In the genomic region with DNA sequence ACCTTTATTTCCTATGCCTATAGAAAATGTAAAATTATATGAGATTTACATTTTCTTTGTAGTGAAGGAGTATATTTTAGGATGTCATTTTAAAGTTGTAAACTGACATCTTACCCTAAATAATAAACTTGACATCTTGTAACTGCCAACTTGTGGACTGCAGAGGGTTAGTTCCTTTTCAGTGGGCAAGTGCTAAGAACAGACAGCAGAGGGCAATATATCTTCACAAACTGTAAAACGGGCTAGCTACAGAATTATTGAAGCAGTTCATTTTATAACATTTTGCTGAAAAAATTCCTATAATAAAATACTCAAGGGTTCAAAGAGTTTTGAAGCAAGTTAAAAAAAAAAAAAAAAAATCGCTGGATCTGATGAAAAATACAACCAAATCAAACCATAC, we compare ENCODE assay signal across 10 mouse cellular contexts. TPM values are rescaled to one million over a fixed set of nuclear protein-coding genes. Genes with fewer than 3 reads are reported as not detected.
DNase-seq lines count a peak whose midpoint lies in the region; ATAC-seq and TF ChIP-seq lines count a peak whose summit lies in the region.
"Had no signal": no experiment of that assay in that cellular context is flagged by ENCODE, and none has a peak within 500 bp of the region (broad histone marks: within the 10 kb centered on the region; RNA-seq: fewer than 3 reads in every experiment).

No protein-coding gene starts in this region.

- no peak for DNase-seq in cerebellum, postnatal 4 days (ENCODE audit: low spot score in 2 of 2)
- peak; percentile 21 for DNase-seq in kidney, adult 9 months
- DNase-seq in kidney, adult 18-20 months, result no peak
- peak; percentile 73 for DNase-seq in NIH3T3 (ENCODE audit: low read depth)
- peak; percentile 69 for DNase-seq in lung, postnatal 0 days (ENCODE audit: low spot score)
- no peak for DNase-seq in spleen, adult 18-20 months
- DNase-seq: gastrocnemius, postnatal 10 days; layer of hippocampus, adult 9-11 months had no signal

- H3K4me1 ChIP-seq in lung, postnatal 0 days (ENCODE audit: insufficient read depth, low read depth, low read length), result no peaks in the 10 kb centered on the region
- no peaks in the 10 kb centered on the region for H3K4me1 ChIP-seq in kidney, embryonic 14.5 days (ENCODE audit: control insufficient read depth, insufficient read depth, low read length)

- 50% methylated on average over 2 of the region's 2 CpGs for WGBS in lung, postnatal 0 days
- WGBS in kidney, embryonic 14.5 days, result 54% methylated on average over 2 of the region's 2 CpGs

- H3K27me3 ChIP-seq in lung, postnatal 0 days (replicated peaks; ENCODE audit: insufficient read depth, low read length), result no peaks in the 10 kb centered on the region
- no peaks in the 10 kb centered on the region for H3K27me3 ChIP-seq in kidney, embryonic 14.5 days (ENCODE audit: control insufficient read depth, insufficient read depth, low read length)

- no peak overlapping the region for H3K4me3 ChIP-seq in lung, postnatal 0 days (ENCODE audit: low read depth, low read length)
- H3K4me3 ChIP-seq in kidney, embryonic 14.5 days (ENCODE audit: low read length), result no peak overlapping the region

- no peaks in the 10 kb centered on the region for H3K9me3 ChIP-seq in lung, postnatal 0 days (ENCODE audit: low read length)
- H3K9me3 ChIP-seq in kidney, embryonic 14.5 days (ENCODE audit: control insufficient read depth, low read length), result no peaks in the 10 kb centered on the region

- TF ChIP-seq EP300 in lung, postnatal 0 days (IDR thresholded peaks at IDR 0.05), result no peak

- peak; percentile 58; the same call in 1 of the 2 replicates for ATAC-seq in cerebellum, adult (ENCODE audit: insufficient number of reproducible peaks, low FRiP score, low TSS enrichment)
- ATAC-seq in lung, postnatal 0 days, result no peak
- no peak for ATAC-seq in kidney, embryonic 14.5 days (ENCODE audit: low FRiP score, low TSS enrichment)

- TF ChIP-seq CTCF in lung, postnatal 0 days (IDR thresholded peaks at IDR 0.05), result peak; percentile 70

- no peak overlapping the region for H3K9ac ChIP-seq in lung, postnatal 0 days (replicated peaks; ENCODE audit: low read depth)
- H3K9ac ChIP-seq in kidney, embryonic 14.5 days (ENCODE audit: low read depth, low read length), result no peak overlapping the region

- no peak overlapping the region for H3K27ac ChIP-seq in lung, postnatal 0 days (ENCODE audit: low read length)
- H3K27ac ChIP-seq in kidney, embryonic 14.5 days (ENCODE audit: low read depth, low read length), result no peak overlapping the region

- no peak overlapping the region for H3K4me2 ChIP-seq in lung, postnatal 0 days (replicated peaks; ENCODE audit: low read depth, low read length)
- no peak overlapping the region for H3K4me2 ChIP-seq in kidney, embryonic 14.5 days (replicated peaks; ENCODE audit: low read depth, low read length)

- peaks cover 13% of the 10 kb centered on the region; the same call in 1 of the 2 replicates for H3K36me3 ChIP-seq in lung, postnatal 0 days (ENCODE audit: insufficient read depth, low read length)
- peaks cover 42% of the 10 kb centered on the region for H3K36me3 ChIP-seq in kidney, embryonic 14.5 days (ENCODE audit: control insufficient read depth, insufficient read depth, low read length)

RNA-seq across cellular contexts. Expression of gene Mbd5, which starts 40.4 kb away (rescaled TPM):
- 11.4 and 12.7 TPM in 2 replicates for polyA plus RNA-seq in lung, postnatal 0 days (2015; fragmentation: Nextera tagmentation; extraction: Ambion mirVana)
- 25.1 and 34.2 TPM in 2 replicates for polyA plus RNA-seq in kidney, embryonic 14.5 days (2014; fragmentation: Nextera tagmentation; extraction: Ambion mirVana)

RNA-seq across cellular contexts. Expression of gene Orc4, which starts 41.2 kb away (rescaled TPM):
- polyA plus RNA-seq in lung, postnatal 0 days (2015; fragmentation: Nextera tagmentation; extraction: Ambion mirVana), result 49.2 and 55.2 TPM in 2 replicates
- polyA plus RNA-seq in kidney, embryonic 14.5 days (2014; fragmentation: Nextera tagmentation; extraction: Ambion mirVana), result 114 and 121 TPM in 2 replicates

Comparison
In these comparisons a context has a peak if more than half of its experiments do, and no peak if none do; other contexts are left out.
1. DNase-seq: peak in kidney, adult 9 months (single experiment), NIH3T3 (single experiment) and lung, postnatal 0 days (single experiment); none in cerebellum, postnatal 4 days (0 of 2), kidney, adult 18-20 months (single experiment) and spleen, adult 18-20 months (0 of 2).